Mouse (Mus musculus): ENCODE measurements around the gene Gm11037. TPM values are rescaled to one million over a fixed set of nuclear protein-coding genes. Genes with fewer than 3 reads are reported as not detected.
A peak's percentile ranks its signal among the peaks of the same experiment; 100 is the strongest.

Gm11037 gene
- total and polyA plus RNA-seq, 2 experiments from 2014 or later, result not detected

DNA sequence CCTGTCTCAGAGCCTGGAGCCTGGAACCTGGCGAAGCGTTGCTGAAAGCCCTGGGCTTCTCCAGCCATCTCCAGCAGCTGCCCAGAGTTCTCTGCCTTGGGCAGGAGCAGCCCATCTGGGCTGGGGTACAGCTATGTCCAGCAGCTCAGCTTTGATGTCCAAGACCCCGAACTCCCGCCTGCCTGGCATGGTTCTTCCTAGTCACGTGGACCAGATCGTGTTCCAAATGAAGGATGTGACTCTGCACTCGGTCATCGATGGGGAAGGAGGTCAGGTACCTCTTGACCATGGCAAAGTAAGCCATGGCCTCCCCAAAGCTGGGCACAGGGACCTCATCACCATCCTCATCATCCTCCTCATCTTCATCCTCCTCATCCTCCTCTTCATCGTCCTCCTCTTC, 44.6 kb downstream of the Gm11037 start:
- Histone ChIP-seq H3K9me3 (ENCODE audit: low read length) (no peaks in the 10 kb centered on the region), H3K36me3 (ENCODE audit: insufficient read depth, low read length) (no peaks in the 10 kb centered on the region), H3K4me1 (ENCODE audit: insufficient read depth, low read length) (peaks cover 34% of the 10 kb centered on the region), H3K27ac (no peak overlapping the region), H3K27me3 (ENCODE audit: insufficient read depth, low read length) (no peaks in the 10 kb centered on the region), H3K4me2 (ENCODE audit: low read depth, low read length) (peak overlapping the region; percentile 91), H3K4me3 (ENCODE audit: low read length) (peak overlapping the region; percentile 75), H3K9ac (replicated peaks; ENCODE audit: low read length) (peak overlapping the region; percentile 89; the same call in 1 of the 2 replicates)
- 65% methylated on average over 9 of the region's 9 CpGs for WGBS
- ATAC-seq (no peak), DNase-seq (ENCODE audit: low spot score) (no peak)
- no peak for TF ChIP-seq CTCF (IDR thresholded peaks at IDR 0.05; ENCODE audit: low read depth)

- H3K4me2 ChIP-seq (ENCODE audit: low read depth, low read length), result peak overlapping the region; percentile 91
- H3K27ac ChIP-seq, result peak overlapping the region; percentile 98
- H3K9me3 ChIP-seq (ENCODE audit: low read length), result no peaks in the 10 kb centered on the region
- peaks cover 34% of the 10 kb centered on the region for H3K4me1 ChIP-seq (ENCODE audit: insufficient read depth, low read length)
- no peaks in the 10 kb centered on the region for H3K36me3 ChIP-seq (ENCODE audit: insufficient read depth, low read length)
- ATAC-seq (peak; percentile 9), DNase-seq (ENCODE audit: low spot score) (no peak)
- no peaks in the 10 kb centered on the region for H3K27me3 ChIP-seq (ENCODE audit: insufficient read depth, low read length)
- TF ChIP-seq CTCF (IDR thresholded peaks at IDR 0.05; ENCODE audit: low read depth), result no peak
- H3K4me3 ChIP-seq (ENCODE audit: low read length), result peak overlapping the region; percentile 75
- H3K9ac ChIP-seq (replicated peaks; ENCODE audit: low read length), result peak overlapping the region; percentile 89
- WGBS, result 13% methylated on average over 26 of the region's 26 CpGs
These were observed 45.5 kb downstream of the Gm11037 start for GRCm38 (mm10) chr2:131178828-131179245.

DNA sequence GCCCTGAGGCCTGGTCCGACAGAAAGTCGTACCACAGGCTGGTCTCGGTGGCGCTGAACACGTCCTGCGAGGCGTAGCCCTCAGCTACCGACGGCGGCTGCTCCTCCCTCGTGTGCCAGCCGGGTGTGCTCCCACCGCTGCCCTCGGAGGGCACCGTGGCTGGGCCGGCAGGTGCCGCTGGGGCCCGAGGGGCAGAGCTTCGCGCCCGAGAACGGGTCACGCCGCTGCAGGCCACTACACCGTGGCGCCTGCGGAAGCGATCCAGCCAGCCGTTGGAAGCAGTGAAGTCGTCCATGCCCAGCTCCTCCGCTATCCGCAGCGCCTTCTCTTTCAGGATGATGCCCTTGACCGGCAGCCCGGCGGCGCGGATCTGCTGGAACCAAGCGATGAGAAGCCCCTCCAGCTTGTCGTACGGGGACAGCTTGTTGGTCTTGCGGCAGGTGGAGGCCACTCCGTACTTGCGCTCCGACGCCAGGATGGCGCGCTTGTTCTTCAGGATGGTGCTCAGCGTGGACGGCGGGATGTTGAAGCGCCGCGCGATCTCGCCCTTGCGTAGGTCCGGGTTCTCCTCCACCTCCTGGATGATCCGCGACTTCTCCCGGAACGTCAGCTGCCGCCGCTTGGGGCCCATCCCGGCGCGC, 46.1 kb downstream of the Gm11037 start:
- peak overlapping the region; percentile 91 for H3K4me2 ChIP-seq (ENCODE audit: low read depth, low read length)
- peak; percentile 85 for DNase-seq (ENCODE audit: low spot score)
- H3K9me3 ChIP-seq (ENCODE audit: low read length), result no peaks in the 10 kb centered on the region
- TF ChIP-seq CTCF (IDR thresholded peaks at IDR 0.05; ENCODE audit: low read depth), result no peak
- no peaks in the 10 kb centered on the region for H3K27me3 ChIP-seq (ENCODE audit: insufficient read depth, low read length)
- H3K4me3 ChIP-seq (ENCODE audit: low read length), result peak overlapping the region; percentile 75
- ATAC-seq, result peak; percentile 87
- peak overlapping the region; percentile 98 for H3K27ac ChIP-seq
- under 1% methylated on average over 67 of the region's 67 CpGs for WGBS
- H3K4me1 ChIP-seq (ENCODE audit: insufficient read depth, low read length), result peaks cover 34% of the 10 kb centered on the region
- peak overlapping the region; percentile 89 for H3K9ac ChIP-seq (replicated peaks; ENCODE audit: low read length)
- H3K36me3 ChIP-seq (ENCODE audit: insufficient read depth, low read length), result no peaks in the 10 kb centered on the region

GRCm38 (mm10) chr2:131179990-131180587, 46.8 kb downstream of the Gm11037 start, which contains the start of gene Cenpb:
Gene Cenpb (minus strand): TSS chr2:131180067.
- peak within 1 kb of the TSS; percentile 75 for H3K4me3 ChIP-seq (ENCODE audit: low read length)

More at GRCm38 (mm10) chr2:131179990-131180587, 46.8 kb downstream of the Gm11037 start, which contains the start of gene Cenpb:
- Histone ChIP-seq H3K4me2 (ENCODE audit: low read depth, low read length) (peak within 1 kb of the TSS; percentile 91), H3K9ac (replicated peaks; ENCODE audit: low read length) (peak within 1 kb of the TSS; percentile 89), H3K36me3 (ENCODE audit: insufficient read depth, low read length) (no peaks in the 10 kb centered on the region), H3K27me3 (ENCODE audit: insufficient read depth, low read length) (no peaks in the 10 kb centered on the region), H3K4me1 (ENCODE audit: insufficient read depth, low read length) (peaks cover 30% of the 10 kb centered on the region), H3K27ac (peak within 1 kb of the TSS; percentile 98), H3K9me3 (ENCODE audit: low read length) (no peaks in the 10 kb centered on the region)
- ATAC-seq (peak; percentile 93), DNase-seq (ENCODE audit: low spot score) (peak; percentile 94)
- peak; percentile 62; the same call in 1 of the 2 replicates for TF ChIP-seq CTCF (IDR thresholded peaks at IDR 0.05; ENCODE audit: low read depth)
- WGBS, result 7% methylated on average over 44 of the region's 57 CpGs

Other genes with a start within 250 kb of the Gm11037 start
- gene 4930402H24Rik, start 227.1 kb upstream of the Gm11037 start, total RNA-seq (2014; rRNA removed), result 131 and 188 TPM in 2 replicates
- 57.2 and 57.6 TPM in 2 replicates for gene 4930402H24Rik, start 227.1 kb upstream of the Gm11037 start, polyA plus RNA-seq (2015; fragmentation: Nextera tagmentation; extraction: Ambion mirVana)
- 76.4 and 78.4 TPM in 2 replicates for gene Atrn, start 227.0 kb upstream of the Gm11037 start, total RNA-seq (2014; rRNA removed)
- 11.2 and 12.6 TPM in 2 replicates for gene Atrn, start 227.0 kb upstream of the Gm11037 start, polyA plus RNA-seq (2015; fragmentation: Nextera tagmentation; extraction: Ambion mirVana)
- 72.6 and 83.3 TPM in 2 replicates for gene Gfra4, start 90.4 kb upstream of the Gm11037 start, total RNA-seq (2014; rRNA removed)
- 52.0 and 57.1 TPM in 2 replicates for gene Gfra4, start 90.4 kb upstream of the Gm11037 start, polyA plus RNA-seq (2015; fragmentation: Nextera tagmentation; extraction: Ambion mirVana)
- 0.72 and 1.9 TPM in 2 replicates for gene Adam33, start 69.7 kb upstream of the Gm11037 start, total RNA-seq (2014; rRNA removed)
- gene Adam33, start 69.7 kb upstream of the Gm11037 start, polyA plus RNA-seq (2015; fragmentation: Nextera tagmentation; extraction: Ambion mirVana), result 1.5 and 1.8 TPM in 2 replicates
- gene Siglec1, start 46.7 kb upstream of the Gm11037 start, total RNA-seq (2014; rRNA removed), result 0.75 and 0.99 TPM in 2 replicates
- 0.19 and 0.28 TPM in 2 replicates for gene Siglec1, start 46.7 kb upstream of the Gm11037 start, polyA plus RNA-seq (2015; fragmentation: Nextera tagmentation; extraction: Ambion mirVana)
- gene Hspa12b, start 6.2 kb upstream of the Gm11037 start, total RNA-seq (2014; rRNA removed), result 7.2 and 11.2 TPM in 2 replicates
- gene Hspa12b, start 6.2 kb upstream of the Gm11037 start, polyA plus RNA-seq (2015; fragmentation: Nextera tagmentation; extraction: Ambion mirVana), result 3.3 and 3.7 TPM in 2 replicates
- gene 1700037H04Rik, start 26.6 kb downstream of the Gm11037 start, total RNA-seq (2014; rRNA removed), result 155 and 157 TPM in 2 replicates
- gene 1700037H04Rik, start 26.6 kb downstream of the Gm11037 start, polyA plus RNA-seq (2015; fragmentation: Nextera tagmentation; extraction: Ambion mirVana), result 76.0 and 79.3 TPM in 2 replicates
- 106 and 112 TPM in 2 replicates for gene Cenpb, start 46.6 kb downstream of the Gm11037 start, total RNA-seq (2014; rRNA removed)
- gene Cenpb, start 46.6 kb downstream of the Gm11037 start, polyA plus RNA-seq (2015; fragmentation: Nextera tagmentation; extraction: Ambion mirVana), result 12.8 and 14.4 TPM in 2 replicates
- 18.2 TPM in 2 replicates for gene Cdc25b, start 53.5 kb downstream of the Gm11037 start, total RNA-seq (2014; rRNA removed)
- 22.2 and 24.0 TPM in 2 replicates for gene Cdc25b, start 53.5 kb downstream of the Gm11037 start, polyA plus RNA-seq (2015; fragmentation: Nextera tagmentation; extraction: Ambion mirVana)
- gene Spef1, start 53.8 kb downstream of the Gm11037 start, total RNA-seq (2014; rRNA removed), result 15.5 and 17.3 TPM in 2 replicates
- gene Spef1, start 53.8 kb downstream of the Gm11037 start, polyA plus RNA-seq (2015; fragmentation: Nextera tagmentation; extraction: Ambion mirVana), result 7.8 and 8.9 TPM in 2 replicates
- gene Ap5s1, start 73.6 kb downstream of the Gm11037 start, total RNA-seq (2014; rRNA removed), result 63.0 and 67.6 TPM in 2 replicates
- 37.1 and 37.5 TPM in 2 replicates for gene Ap5s1, start 73.6 kb downstream of the Gm11037 start, polyA plus RNA-seq (2015; fragmentation: Nextera tagmentation; extraction: Ambion mirVana)
- 11.3 and 17.4 TPM in 2 replicates for gene Mavs, start 100.6 kb downstream of the Gm11037 start, total RNA-seq (2014; rRNA removed)
- 6.1 and 6.7 TPM in 2 replicates for gene Mavs, start 100.6 kb downstream of the Gm11037 start, polyA plus RNA-seq (2015; fragmentation: Nextera tagmentation; extraction: Ambion mirVana)
- 33.6 and 35.2 TPM in 2 replicates for gene Pank2, start 129.0 kb downstream of the Gm11037 start, total RNA-seq (2014; rRNA removed)
- 24.9 and 26.5 TPM in 2 replicates for gene Pank2, start 129.0 kb downstream of the Gm11037 start, polyA plus RNA-seq (2015; fragmentation: Nextera tagmentation; extraction: Ambion mirVana)
- gene Rnf24, start 219.4 kb downstream of the Gm11037 start, total RNA-seq (2014; rRNA removed), result 15.5 and 21.8 TPM in 2 replicates
- gene Rnf24, start 219.4 kb downstream of the Gm11037 start, polyA plus RNA-seq (2015; fragmentation: Nextera tagmentation; extraction: Ambion mirVana), result 8.2 and 10.1 TPM in 2 replicates

Measured in hindbrain, postnatal 0 days (tissue).